Mouse (Mus musculus) liver, adult 2 months (tissue): ENCODE measurements around the gene Nipal1.

Experiments
- CTCF ChIP-seq: fragments of 200-500 bp; IDR thresholded peaks from 2 replicates; pipeline ENCODE4 v1.5.1; 2011; ENCODE audit warnings: low read depth, low read length, control low read depth
- POLR2A ChIP-seq: fragments of 200-500 bp; IDR thresholded peaks from 2 replicates; pipeline ENCODE4 v1.6.1; 2011; ENCODE audit warnings: low read length, control low read depth; ENCODE audit not compliant: insufficient read depth; ENCODE audit errors: extremely low read depth

GRCm38 (mm10) chr5:72706095-72706494 lies 58.5 kb downstream of the Nipal1 start:
- TF ChIP-seq CTCF (no peak), POLR2A (no peak)
